Mouse (Mus musculus) testis, adult 2 months (tissue): ENCODE measurements around the gene Gm45140. TPM values are rescaled to one million over a fixed set of nuclear protein-coding genes. Genes with fewer than 3 reads are reported as not detected.
"Not testable (repeated sequence)": the region's sequence is repeated elsewhere in the genome, so short reads cannot be mapped to it uniquely, and the experiment has no call there.

Experiments
- H3K27ac ChIP-seq: fragments of 200-500 bp; 2 replicates; pipeline ENCODE4 v1.5.1; 2012; ENCODE audit warnings: low read depth, low read length; ENCODE audit not compliant: control insufficient read depth, insufficient read depth
- H3K27me3 ChIP-seq: fragments of 200-500 bp; 2 replicates; pipeline ENCODE4 v1.6.1; 2012; ENCODE audit warnings: mild to moderate bottlenecking, low read length, moderate library complexity; ENCODE audit not compliant: control insufficient read depth, insufficient read depth
- H3K36me3 ChIP-seq: fragments of 200-500 bp; 2 replicates; pipeline ENCODE4 v1.6.1; 2012; ENCODE audit warnings: mild to moderate bottlenecking, low read length; ENCODE audit not compliant: control insufficient read depth, insufficient read depth
- H3K4me1 ChIP-seq: fragments of 200-500 bp; 2 replicates; pipeline ENCODE4 v1.6.1; 2012; ENCODE audit warnings: low read length; ENCODE audit not compliant: control insufficient read depth, insufficient read depth
- H3K4me3 ChIP-seq: fragments of 200-500 bp; 2 replicates; pipeline ENCODE4 v1.5.1; 2012; ENCODE audit warnings: low read depth, mild to moderate bottlenecking, low read length, moderate library complexity, mixed read lengths; ENCODE audit not compliant: control insufficient read depth
- CTCF ChIP-seq: fragments of 200-500 bp; IDR thresholded peaks from 2 replicates; pipeline ENCODE4 v1.5.1; 2012; ENCODE audit warnings: low read depth, mild to moderate bottlenecking, inconsistent platforms, low read length, moderate library complexity; ENCODE audit not compliant: control insufficient read depth, insufficient read depth, insufficient replicate concordance
- POLR2A ChIP-seq: fragments of 200-500 bp; IDR thresholded peaks from 2 replicates; pipeline ENCODE4 v1.6.1; 2012; ENCODE audit warnings: low read depth, mild to moderate bottlenecking, inconsistent platforms, low read length, moderate library complexity; ENCODE audit not compliant: control insufficient read depth
- polyA plus RNA-seq: library from polyadenylated mRNA; depleted of rRNA; stranded (reverse); fragments of >200 nt; gene quantifications from 2 replicates; pipeline ENCODE4 v1.2.3, GENCODE M21; 2012

Gene Gm45140
- polyA plus RNA-seq, 1 experiment: 0.95 TPM

- no peaks in the 10 kb centered on the region for H3K27me3 ChIP-seq
- TF ChIP-seq CTCF (peak; percentile 23; the same call in 1 of the 2 replicates), POLR2A (no peak)
- H3K4me1 ChIP-seq: no peaks in the 10 kb centered on the region
- no peaks in the 10 kb centered on the region for H3K36me3 ChIP-seq
- no peak overlapping the region for H3K27ac ChIP-seq
- no peak overlapping the region for H3K4me3 ChIP-seq
Observed at GRCm38 (mm10) chr6:87770626-87771025, 65.0 kb downstream of the Gm45140 start.

GRCm38 (mm10) chr6:87764296-87764695 lies 71.3 kb downstream of the Gm45140 start:
- not testable (repeated sequence) for H3K4me1 ChIP-seq, H3K27ac ChIP-seq, H3K4me3 ChIP-seq, H3K27me3 ChIP-seq, H3K36me3 ChIP-seq

- no peaks in the 10 kb centered on the region for H3K27me3 ChIP-seq
- no peak overlapping the region for H3K27ac ChIP-seq
- H3K4me3 ChIP-seq: no peak overlapping the region
- no peaks in the 10 kb centered on the region for H3K36me3 ChIP-seq
- TF ChIP-seq POLR2A: no peak
- no peak; the same call in 1 of the 2 replicates for TF ChIP-seq CTCF
- H3K4me1 ChIP-seq: no peaks in the 10 kb centered on the region
Observed at GRCm38 (mm10) chr6:87763376-87764280, 72.0 kb downstream of the Gm45140 start.

GRCm38 (mm10) chr6:87762161-87762560 lies 73.4 kb downstream of the Gm45140 start:
- no peak overlapping the region for H3K4me3 ChIP-seq
- TF ChIP-seq POLR2A (no peak), CTCF (no peak)

GRCm38 (mm10) chr6:87759850-87760249 lies 75.7 kb downstream of the Gm45140 start:
- H3K4me3 ChIP-seq: no peak overlapping the region
- no peak overlapping the region for H3K27ac ChIP-seq
- H3K4me1 ChIP-seq: no peaks in the 10 kb centered on the region
- H3K27me3 ChIP-seq: no peaks in the 10 kb centered on the region
- no peaks in the 10 kb centered on the region for H3K36me3 ChIP-seq
- TF ChIP-seq CTCF (no peak), POLR2A (no peak)

More at GRCm38 (mm10) chr6:87762161-87762560, 73.4 kb downstream of the Gm45140 start:
- no peaks in the 10 kb centered on the region for H3K27me3 ChIP-seq
- H3K36me3 ChIP-seq: no peaks in the 10 kb centered on the region
- H3K4me1 ChIP-seq: no peaks in the 10 kb centered on the region
- H3K27ac ChIP-seq: no peak overlapping the region

GRCm38 (mm10) chr6:87759404-87759803 lies 76.2 kb downstream of the Gm45140 start:
- Histone ChIP-seq H3K27me3 (no peaks in the 10 kb centered on the region), H3K4me3 (no peak overlapping the region), H3K27ac (no peak overlapping the region), H3K36me3 (no peaks in the 10 kb centered on the region), H3K4me1 (no peaks in the 10 kb centered on the region)
- no peak for TF ChIP-seq POLR2A
- no peak for TF ChIP-seq CTCF

GRCm38 (mm10) chr6:87756896-87757295 lies 78.7 kb downstream of the Gm45140 start:
- H3K27me3 ChIP-seq: no peaks in the 10 kb centered on the region
- TF ChIP-seq CTCF (no peak), POLR2A (no peak)
- no peaks in the 10 kb centered on the region for H3K36me3 ChIP-seq
- no peaks in the 10 kb centered on the region for H3K4me1 ChIP-seq
- no peak overlapping the region for H3K27ac ChIP-seq
- no peak overlapping the region for H3K4me3 ChIP-seq

- no peak overlapping the region for H3K4me3 ChIP-seq
- no peaks in the 10 kb centered on the region for H3K4me1 ChIP-seq
- H3K27me3 ChIP-seq: no peaks in the 10 kb centered on the region
- H3K27ac ChIP-seq: no peak overlapping the region
- TF ChIP-seq POLR2A: no peak
- no peak for TF ChIP-seq CTCF
- H3K36me3 ChIP-seq: no peaks in the 10 kb centered on the region
Observed at GRCm38 (mm10) chr6:87755196-87755595, 80.4 kb downstream of the Gm45140 start.
